Mouse (Mus musculus) cerebellum, adult 2 months (tissue): ENCODE results near the gene Ssr2. TPM values are rescaled to one million over a fixed set of nuclear protein-coding genes. Genes with fewer than 3 reads are reported as not detected.

Experiments used
- DNase-seq, 2 experiments: peaks; one replicate each; pipeline ENCODE4 v3.0.0; 2021
- H3K27ac ChIP-seq: fragments of 200-500 bp; 2 replicates; pipeline ENCODE4 v1.5.1; 2012; ENCODE audit warnings: low read length, control low read depth, inconsistent platforms; ENCODE audit not compliant: insufficient read depth
- H3K27me3 ChIP-seq: fragments of 200-500 bp; 2 replicates; pipeline ENCODE4 v1.6.1; 2012; ENCODE audit warnings: inconsistent platforms, mild to moderate bottlenecking, low read length, moderate library complexity; ENCODE audit not compliant: control insufficient read depth, insufficient read depth
- H3K4me1 ChIP-seq: fragments of 200-500 bp; 2 replicates; pipeline ENCODE4 v1.6.1; 2011; ENCODE audit warnings: low read length; ENCODE audit not compliant: control insufficient read depth, insufficient read depth
- H3K4me3 ChIP-seq: fragments of 200-500 bp; replicated peaks from 2 replicates; pipeline ENCODE3; 2011; ENCODE audit warnings: mild to moderate bottlenecking, low read depth, low read length, control low read depth; ENCODE audit not compliant: insufficient read depth
- CTCF ChIP-seq: fragments of 200-500 bp; IDR thresholded peaks from 2 replicates; pipeline ENCODE4 v1.5.1; 2011; ENCODE audit warnings: low read depth, mild to moderate bottlenecking, control low read depth, low read length, moderate library complexity, borderline replicate concordance; ENCODE audit not compliant: insufficient read depth
- POLR2A ChIP-seq: fragments of 200-500 bp; IDR thresholded peaks from 2 replicates; pipeline ENCODE4 v1.6.1; 2011; ENCODE audit warnings: low read length, control low read depth, borderline replicate concordance; ENCODE audit not compliant: insufficient read depth
- WGBS: fragments of 180-500 bp; shearing (Covaris S2); methylation state at CpG from one replicate; pipeline ENCODE4 v1.1.7; 2018; 5-methylcytosine and 5-hydroxymethylcytosine counted together
- polyA plus RNA-seq: library from polyadenylated mRNA; depleted of rRNA; stranded (reverse); fragments of >200 nt; gene quantifications from 2 replicates; pipeline ENCODE4 v1.2.3, GENCODE M21; 2012

Gene Ssr2
- polyA plus RNA-seq, 1 experiment = 141 TPM

DNA sequence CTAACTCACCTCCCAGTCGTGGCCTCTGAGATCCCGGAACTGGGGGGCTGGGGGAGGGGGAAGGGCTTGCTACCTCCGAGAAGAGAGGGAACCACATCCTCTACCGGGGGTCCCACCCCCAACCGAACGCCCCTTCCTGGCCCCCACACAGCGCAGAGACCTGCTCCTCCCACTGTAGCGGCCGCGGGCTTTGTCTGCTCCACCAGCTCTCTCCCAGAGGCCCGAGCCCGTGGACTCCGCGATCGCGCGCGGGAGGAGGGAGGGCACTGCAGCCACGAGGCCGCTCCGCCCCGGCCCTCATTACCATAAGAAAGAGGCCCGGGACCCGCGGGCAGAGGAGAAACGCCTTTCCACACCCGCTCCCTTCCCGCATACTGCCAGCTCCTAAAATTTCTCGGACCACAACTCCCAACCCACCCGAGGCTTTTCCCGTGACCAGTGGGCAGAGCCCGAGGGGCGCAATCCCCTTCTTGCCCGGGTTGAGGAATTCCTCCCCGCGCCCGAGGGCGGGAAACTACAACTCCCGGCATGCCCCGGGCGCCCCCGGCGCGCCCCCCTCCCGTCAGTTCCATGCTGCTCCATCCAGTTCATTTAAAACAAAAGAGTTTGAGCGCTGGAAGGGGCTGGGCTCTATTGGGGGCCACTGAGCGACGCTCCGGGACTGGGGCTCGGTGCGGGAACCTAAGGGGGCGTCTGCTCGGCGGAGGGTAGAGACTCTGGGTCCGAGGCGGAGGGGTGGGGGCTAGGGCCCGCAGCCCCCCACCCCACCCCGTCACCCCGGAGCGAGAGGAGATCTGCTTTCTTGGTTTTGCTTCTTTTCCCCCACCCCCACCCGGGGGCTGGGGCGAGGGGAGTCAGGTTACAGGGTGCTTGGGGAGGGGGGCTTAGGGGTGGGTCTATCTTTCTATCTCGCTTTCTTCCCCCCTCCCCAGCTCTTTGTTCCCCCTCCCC is 44.1 kb upstream of the Ssr2 start:
- no peaks in the 10 kb centered on the region for H3K27me3 ChIP-seq
- TF ChIP-seq CTCF (no peak), POLR2A (0 out of 2 replicates have a peak, but pooled peaks have one; percentile 17)
- DNase-seq = peak; percentile 86 to 91

DNA sequence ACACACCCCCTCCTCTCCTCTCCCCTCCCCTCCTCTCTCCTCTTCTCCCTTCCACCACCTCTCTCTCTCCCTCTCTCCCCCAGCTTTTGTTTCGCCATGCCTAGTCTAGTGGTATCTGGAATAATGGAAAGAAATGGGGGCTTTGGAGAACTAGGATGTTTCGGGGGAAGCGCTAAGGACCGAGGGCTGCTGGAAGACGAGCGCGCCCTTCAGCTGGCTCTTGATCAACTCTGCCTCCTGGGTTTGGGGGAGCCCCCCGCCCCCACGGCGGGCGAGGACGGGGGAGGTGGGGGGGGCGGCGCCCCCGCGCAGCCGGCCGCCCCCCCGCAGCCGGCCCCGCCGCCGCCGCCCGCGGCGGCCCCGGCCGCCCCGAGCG is 43.4 kb upstream of the Ssr2 start, which contains the start of gene Mex3a:
Gene Mex3a (plus strand): TSS at position 97 of the 376 bp plus-strand sequence.
- TF ChIP-seq POLR2A = no peak
- no peak for TF ChIP-seq CTCF
- Histone ChIP-seq H3K27me3 (no peaks in the 10 kb centered on the region), H3K4me1 (peaks cover 16% of the 10 kb centered on the region), H3K4me3 (peak within 1 kb of the TSS; percentile 84), H3K27ac (peak within 1 kb of the TSS; percentile 42; the same call in 1 of the 2 replicates)
- WGBS = 2% methylated on average over 26 of the region's 31 CpGs
- DNase-seq = peak in 1 of 2 experiments; percentile 23

More for the DNA sequence above, 44.1 kb upstream of the Ssr2 start:
- H3K27ac ChIP-seq = peak overlapping the region; percentile 42; the same call in 1 of the 2 replicates
- H3K4me1 ChIP-seq = peaks cover 16% of the 10 kb centered on the region
- WGBS = under 1% methylated on average over 61 of the region's 63 CpGs
- peak overlapping the region; percentile 84 for H3K4me3 ChIP-seq

DNA sequence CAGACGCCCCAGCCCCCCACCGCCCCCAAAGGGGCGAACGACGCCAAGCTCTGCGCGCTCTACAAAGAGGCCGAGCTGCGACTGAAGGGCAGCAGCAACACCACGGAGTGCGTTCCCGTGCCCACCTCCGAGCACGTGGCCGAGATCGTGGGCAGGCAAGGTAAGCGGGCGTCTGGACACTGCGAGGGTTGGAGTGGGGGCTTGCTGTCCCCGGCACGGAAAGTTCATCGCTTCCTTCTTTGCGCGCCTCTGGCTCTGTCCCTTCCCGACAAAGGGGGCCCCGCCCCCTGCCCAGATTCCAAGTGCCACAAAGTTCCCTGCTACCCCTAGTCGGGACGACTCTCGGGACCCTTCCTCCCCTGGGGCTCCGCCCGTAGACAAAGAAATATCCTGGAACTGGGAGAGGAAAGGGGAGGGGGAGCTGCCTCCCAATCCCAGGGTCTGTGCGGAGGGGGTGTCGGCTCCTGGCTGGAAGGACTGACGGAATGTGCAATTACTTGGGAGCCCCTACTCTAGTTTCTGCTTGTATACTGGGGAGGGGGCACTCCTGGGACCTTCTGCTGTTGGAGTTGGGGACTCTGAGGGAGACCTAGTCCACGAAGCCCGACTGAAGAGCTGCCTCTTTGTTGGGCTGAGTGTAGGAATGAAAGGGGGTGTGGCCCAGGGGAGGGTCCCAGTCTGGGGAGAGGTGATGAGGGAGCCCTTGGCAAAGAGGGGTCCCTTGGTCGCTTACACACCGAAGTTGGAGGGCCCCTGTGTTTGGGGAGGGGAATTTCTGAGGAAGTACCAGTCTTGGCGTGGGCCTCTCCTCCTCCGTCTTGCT is 42.8 kb upstream of the Ssr2 start:
- WGBS = 6% methylated on average over 40 of the region's 40 CpGs
- DNase-seq = peak; percentile 30 to 32
- Histone ChIP-seq H3K27ac (no peak overlapping the region), H3K27me3 (no peaks in the 10 kb centered on the region), H3K4me3 (peak overlapping the region; percentile 58), H3K4me1 (peaks cover 16% of the 10 kb centered on the region)
- TF ChIP-seq CTCF (no peak), POLR2A (no peak)

DNA sequence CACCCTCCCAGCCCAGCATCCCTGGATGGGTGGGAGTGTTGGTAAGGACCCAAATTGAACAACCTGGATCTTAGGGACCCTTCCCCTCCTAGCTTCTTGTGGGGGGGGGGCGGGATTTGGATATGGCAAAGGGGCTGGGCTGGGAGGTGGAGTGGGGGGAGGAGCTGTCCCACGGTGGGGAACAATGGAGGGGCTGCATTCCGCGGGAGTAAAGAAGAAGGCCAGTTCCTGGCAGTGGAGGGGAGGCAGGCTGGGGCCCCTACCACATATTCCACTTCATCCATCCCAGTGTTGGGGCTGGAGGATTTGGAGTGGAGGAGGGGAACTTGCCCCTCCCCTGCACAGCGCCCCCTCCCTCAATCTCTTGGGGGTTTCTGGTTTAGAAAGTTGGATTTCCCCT is 42.0 kb upstream of the Ssr2 start:
- Histone ChIP-seq H3K4me3 (no peak overlapping the region), H3K27me3 (no peaks in the 10 kb centered on the region), H3K4me1 (peaks cover 16% of the 10 kb centered on the region), H3K27ac (no peak overlapping the region)
- 25% methylated on average over 5 of the region's 5 CpGs for WGBS
- TF ChIP-seq CTCF (no peak), POLR2A (no peak)
- DNase-seq = no peak

DNA sequence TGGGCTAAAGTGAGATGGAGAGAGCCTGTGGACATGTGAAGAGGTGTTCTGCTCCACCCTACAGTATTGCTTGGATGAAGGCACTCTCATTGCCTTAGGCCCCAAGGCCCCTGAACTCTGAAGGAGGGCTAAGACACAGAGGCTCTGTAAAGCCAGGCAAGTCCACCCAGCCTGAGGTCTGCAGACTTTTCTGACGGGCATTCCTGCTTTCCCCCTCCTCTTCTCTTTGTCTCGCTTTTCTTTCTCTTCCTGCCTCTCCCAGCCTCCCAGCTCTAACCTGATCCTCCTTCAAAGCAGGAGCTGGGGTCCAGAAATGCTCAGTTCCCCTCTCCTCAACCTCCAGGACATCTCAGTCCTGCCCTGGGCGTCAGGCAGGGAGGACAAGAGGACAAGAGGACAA is 40.7 kb upstream of the Ssr2 start:
- Histone ChIP-seq H3K4me3 (no peak overlapping the region), H3K27me3 (no peaks in the 10 kb centered on the region), H3K27ac (no peak overlapping the region), H3K4me1 (peaks cover 10% of the 10 kb centered on the region; the same call in 1 of the 2 replicates)
- TF ChIP-seq POLR2A (no peak), CTCF (no peak)
- 61% methylated on average over 3 of the region's 3 CpGs for WGBS
- DNase-seq = no peak

DNA sequence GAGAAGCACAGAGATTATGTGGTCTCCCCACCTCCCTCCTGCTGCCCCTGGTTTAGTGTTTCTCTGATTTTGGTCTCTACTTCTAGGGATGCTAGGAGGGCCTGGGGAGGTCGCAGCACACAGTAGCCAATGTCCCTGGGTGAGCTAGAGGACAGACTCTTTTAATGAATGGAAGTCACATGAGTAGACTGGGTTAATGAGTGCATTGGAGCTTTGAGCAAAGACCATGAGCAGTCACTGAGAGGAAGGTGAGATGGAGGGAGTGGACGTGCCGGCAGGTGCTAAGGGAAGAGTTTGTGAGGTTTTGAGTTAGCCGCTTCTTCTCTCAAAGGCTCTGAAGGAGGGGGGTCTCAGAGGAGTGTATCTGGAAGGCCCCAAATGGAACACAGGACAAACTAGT is 40.1 kb upstream of the Ssr2 start:
- Histone ChIP-seq H3K27me3 (no peaks in the 10 kb centered on the region), H3K4me1 (peaks cover 6% of the 10 kb centered on the region), H3K4me3 (no peak overlapping the region), H3K27ac (no peak overlapping the region)
- 82% methylated on average over 4 of the region's 4 CpGs for WGBS
- no peak for DNase-seq
- no peak for TF ChIP-seq POLR2A
- no peak for TF ChIP-seq CTCF

DNA sequence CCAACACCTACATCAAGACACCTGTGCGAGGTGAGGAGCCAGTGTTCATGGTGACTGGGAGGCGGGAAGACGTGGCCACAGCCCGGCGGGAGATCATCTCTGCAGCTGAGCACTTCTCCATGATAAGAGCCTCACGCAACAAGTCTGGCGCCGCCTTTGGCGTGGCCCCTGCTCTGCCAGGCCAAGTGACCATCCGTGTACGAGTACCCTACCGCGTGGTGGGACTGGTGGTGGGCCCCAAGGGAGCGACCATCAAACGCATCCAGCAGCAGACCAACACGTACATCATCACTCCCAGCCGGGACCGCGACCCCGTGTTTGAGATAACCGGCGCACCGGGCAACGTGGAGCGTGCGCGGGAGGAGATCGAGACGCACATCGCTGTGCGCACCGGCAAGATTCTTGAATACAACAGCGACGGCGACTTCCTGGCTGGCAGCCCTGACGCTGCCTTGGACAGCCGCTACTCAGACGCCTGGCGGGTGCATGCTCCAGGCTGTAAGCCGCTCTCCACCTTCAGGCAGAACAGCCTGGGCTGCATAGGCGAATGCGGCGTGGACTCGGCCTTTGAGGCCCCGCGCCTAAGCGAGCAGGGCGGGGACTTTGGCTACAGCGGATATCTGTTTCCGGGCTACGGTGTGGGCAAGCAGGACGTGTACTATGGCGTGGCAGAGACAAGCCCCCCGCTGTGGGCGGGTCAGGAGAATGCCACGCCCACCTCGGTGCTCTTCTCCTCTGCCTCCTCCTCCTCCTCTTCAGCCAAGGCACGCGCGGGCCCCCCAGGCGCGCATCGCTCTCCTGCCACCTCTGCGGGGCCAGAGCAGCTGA is 39.4 kb upstream of the Ssr2 start:
- Histone ChIP-seq H3K4me1 (peaks cover 5% of the 10 kb centered on the region), H3K27ac (peak overlapping the region; percentile 37), H3K4me3 (peak overlapping the region; percentile 63), H3K27me3 (no peaks in the 10 kb centered on the region)
- WGBS = 4% methylated on average over 64 of the region's 64 CpGs
- DNase-seq = peak; percentile 80 to 81
- no peak for TF ChIP-seq CTCF
- peak; percentile 54; the same call in 1 of the 2 replicates for TF ChIP-seq POLR2A

DNA sequence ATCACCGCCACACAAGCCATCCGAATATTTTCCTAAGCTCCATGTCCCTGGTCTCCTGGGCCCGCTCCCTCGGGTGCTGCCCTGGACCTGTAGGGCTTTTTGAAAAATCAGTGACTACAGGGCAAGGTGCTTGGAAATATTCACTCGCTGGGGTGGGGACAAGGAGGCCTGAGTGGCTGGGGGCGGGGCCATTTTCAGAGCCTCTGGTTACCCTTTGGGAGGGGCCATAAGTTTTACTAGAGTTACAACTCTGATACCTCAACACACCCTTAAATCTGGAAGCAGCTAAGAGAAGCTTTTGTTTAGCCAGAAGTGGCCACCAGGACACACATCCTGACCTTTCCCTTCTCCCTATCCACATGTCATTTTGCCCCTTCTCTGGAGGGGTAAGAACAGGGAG is 38.5 kb upstream of the Ssr2 start:
- 42% methylated on average over 6 of the region's 6 CpGs for WGBS
- TF ChIP-seq POLR2A (no peak), CTCF (no peak)
- no peak for DNase-seq
- Histone ChIP-seq H3K27ac (no peak overlapping the region; the same call in 1 of the 2 replicates), H3K27me3 (no peaks in the 10 kb centered on the region), H3K4me3 (peak overlapping the region; percentile 63), H3K4me1 (peaks cover 14% of the 10 kb centered on the region)
